Mouse (Mus musculus): ENCODE data around the gene Prkar1a.

- TF ChIP-seq CTCF (IDR thresholded peaks at IDR 0.05; ENCODE audit: borderline replicate concordance, insufficient read depth, low read depth, low read length) (no peak), POLR2A (IDR thresholded peaks at IDR 0.05; ENCODE audit: borderline replicate concordance, insufficient read depth, low read length) (no peak)
Observed at GRCm38 (mm10) chr11:109681556-109681955, 32.4 kb downstream of the Prkar1a start.

Measured in cerebellum, adult 2 months (tissue).